Mouse (Mus musculus) kidney, adult 2 months (tissue): Measurements from ENCODE around the gene Slc4a8.

ENCODE experiments used
- CTCF ChIP-seq: fragments of 200-500 bp; conservative IDR thresholded peaks from 2 replicates; pipeline ENCODE4 v1.5.1; 2011; ENCODE audit warnings: low read depth, mild to moderate bottlenecking, control low read depth, low read length, moderate library complexity, mixed read lengths; ENCODE audit not compliant: insufficient read depth, insufficient read length
- POLR2A ChIP-seq: fragments of 200-500 bp; IDR thresholded peaks from one replicate; pipeline ENCODE4 v1.6.1; 2011; ENCODE audit warnings: low read depth, low read length, control low read depth

DNA sequence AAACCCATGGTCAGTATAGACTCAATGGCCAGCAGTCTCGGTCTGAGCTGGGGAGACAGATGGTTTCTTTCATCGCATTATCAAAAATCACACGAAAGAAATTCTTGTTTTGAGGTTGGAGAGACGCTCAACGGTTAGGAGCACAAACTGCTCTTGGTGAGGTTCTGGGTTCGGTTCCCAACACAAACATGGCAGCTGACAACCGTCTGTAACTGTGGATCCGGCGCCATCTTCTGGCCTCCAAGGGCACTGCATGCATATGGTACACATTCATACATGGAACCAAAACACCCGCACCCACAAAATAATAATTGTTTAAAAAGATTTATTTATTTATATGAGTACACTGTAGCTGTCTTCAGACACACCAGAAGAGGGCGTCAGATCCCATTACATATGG is 43.0 kb upstream of the Slc4a8 start:
- peak; percentile 32; the same call in 1 of the 2 replicates for TF ChIP-seq CTCF
- no peak for TF ChIP-seq POLR2A
